Mouse (Mus musculus) embryonic facial prominence, embryonic 11.5 days (tissue): ENCODE results near the gene Tbc1d8. TPM values are rescaled to one million over a fixed set of nuclear protein-coding genes. Genes with fewer than 3 reads are reported as not detected.

Experiments used
- ATAC-seq: fragments of 200-750 bp; cut with Nextera tagmentation; replicated peaks from 2 replicates; pipeline ENCODE4 v1.8.0; 2017; ENCODE audit warnings: low read depth; ENCODE audit not compliant: insufficient number of reproducible peaks, low FRiP score, low TSS enrichment
- DNase-seq: peaks from one replicate; pipeline ENCODE4 v3.0.0-alpha.2; 2015; ENCODE audit warnings: low spot score
- H3K27ac ChIP-seq: fragments of 300-500 bp; sonication (generic); replicated peaks from 2 replicates; pipeline ENCODE4 v1.5.1; 2014; ENCODE audit warnings: mild to moderate bottlenecking, low read depth, low read length, control low read depth
- H3K27me3 ChIP-seq: fragments of 300-500 bp; sonication (generic); 2 replicates; pipeline ENCODE4 v1.6.1; 2014; ENCODE audit warnings: mild to moderate bottlenecking, low read length, moderate library complexity, mixed read lengths; ENCODE audit not compliant: control insufficient read depth, insufficient read depth
- H3K36me3 ChIP-seq: fragments of 300-500 bp; sonication (generic); replicated peaks from 2 replicates; pipeline ENCODE4 v1.6.1; 2014; ENCODE audit warnings: low read depth, mild to moderate bottlenecking, low read length, moderate library complexity, mixed read lengths; ENCODE audit not compliant: control insufficient read depth, insufficient read depth
- H3K4me1 ChIP-seq: fragments of 300-500 bp; sonication (generic); 2 replicates; pipeline ENCODE4 v1.6.1; 2014; ENCODE audit warnings: low read length, mixed read lengths; ENCODE audit not compliant: control insufficient read depth, insufficient read depth
- H3K4me2 ChIP-seq: fragments of 300-500 bp; sonication (generic); 2 replicates; pipeline ENCODE4 v1.6.1; 2014; ENCODE audit warnings: low read depth, mild to moderate bottlenecking, control low read depth, low read length, moderate library complexity
- H3K4me3 ChIP-seq: fragments of 300-500 bp; sonication (generic); 2 replicates; pipeline ENCODE4 v1.5.1; 2014; ENCODE audit warnings: low read depth, low read length, control low read depth
- H3K9ac ChIP-seq: fragments of 300-500 bp; sonication (generic); replicated peaks from 2 replicates; pipeline ENCODE4 v1.6.1; 2014; ENCODE audit warnings: mild to moderate bottlenecking, control low read depth, low read length
- H3K9me3 ChIP-seq: fragments of 300-500 bp; sonication (generic); replicated peaks from 2 replicates; pipeline ENCODE4 v1.6.1; 2016; ENCODE audit warnings: mild to moderate bottlenecking, low read length, inconsistent platforms, mixed read lengths; ENCODE audit not compliant: control insufficient read depth
- WGBS: fragments of 180-500 bp; shearing (Covaris S2); extraction: QIAGEN DNeasy Blood & Tissue Kit; methylation state at CpG from one replicate; pipeline ENCODE4 v1.1.7; 2014; 5-methylcytosine and 5-hydroxymethylcytosine counted together
- polyA plus RNA-seq: library from polyadenylated mRNA; unstranded; fragments of >200 nt; fragmentation: Nextera tagmentation; extraction: Ambion mirVana; gene quantifications from 2 replicates; pipeline ENCODE4 v1.2.1, GENCODE M21; 2014

The Tbc1d8 gene
- polyA plus RNA-seq, 1 experiment from 2014 or later: 4.6 TPM

DNA sequence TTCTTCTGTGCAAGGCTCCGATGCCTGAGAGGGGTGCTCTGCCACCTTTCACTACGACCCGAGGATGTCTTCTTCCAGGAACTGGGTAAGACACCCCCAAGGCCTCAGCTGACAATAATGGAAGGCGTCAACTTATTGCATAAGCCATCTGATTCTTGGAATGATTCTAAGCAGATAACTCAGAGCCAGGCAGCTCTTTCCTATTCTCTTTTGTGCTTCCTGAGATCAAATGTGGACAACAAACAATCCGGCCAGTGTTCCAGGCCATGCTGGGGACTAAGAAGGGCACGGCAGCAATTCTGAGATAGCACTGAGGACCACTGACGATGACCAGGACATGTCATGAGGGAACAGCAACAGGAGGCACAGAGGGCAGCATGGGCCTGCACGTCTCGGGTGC is 59.7 kb downstream of the Tbc1d8 start:
- Histone ChIP-seq H3K9me3 (no peaks in the 10 kb centered on the region), H3K4me1 (no peaks in the 10 kb centered on the region), H3K9ac (no peak overlapping the region), H3K4me2 (no peak overlapping the region), H3K36me3 (no peaks in the 10 kb centered on the region), H3K27ac (no peak overlapping the region), H3K27me3 (no peaks in the 10 kb centered on the region), H3K4me3 (no peak overlapping the region)
- DNase-seq (no peak), ATAC-seq (no peak)
- 78% methylated on average over 9 of the region's 9 CpGs for WGBS

DNA sequence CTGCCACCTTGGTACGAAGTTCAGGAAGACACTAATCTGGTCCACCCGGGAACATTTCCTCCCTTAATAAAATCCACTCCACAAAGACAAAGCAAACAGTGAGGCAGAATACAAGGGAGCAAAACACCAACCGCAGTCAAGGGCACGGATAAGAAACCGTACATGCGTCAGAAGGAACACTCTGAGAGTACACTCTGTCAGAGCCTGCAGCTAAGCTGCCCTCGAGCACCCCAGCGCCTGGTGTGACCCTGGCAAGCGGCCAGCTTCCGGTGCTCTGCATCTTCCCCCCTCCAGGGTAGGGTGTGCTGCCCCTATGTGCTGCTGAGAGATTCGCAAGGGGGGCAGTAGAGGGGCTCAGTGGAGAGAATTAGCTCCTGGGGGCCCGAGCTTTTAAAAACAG is 60.7 kb downstream of the Tbc1d8 start:
- Histone ChIP-seq H3K9ac (peak overlapping the region; percentile 14; the same call in 1 of the 2 replicates), H3K27me3 (no peaks in the 10 kb centered on the region), H3K4me2 (no peak overlapping the region), H3K4me1 (no peaks in the 10 kb centered on the region), H3K36me3 (no peaks in the 10 kb centered on the region), H3K9me3 (no peaks in the 10 kb centered on the region), H3K27ac (no peak overlapping the region), H3K4me3 (no peak overlapping the region)
- ATAC-seq (no peak), DNase-seq (peak; percentile 59)
- 16% methylated on average over 12 of the region's 12 CpGs for WGBS

DNA sequence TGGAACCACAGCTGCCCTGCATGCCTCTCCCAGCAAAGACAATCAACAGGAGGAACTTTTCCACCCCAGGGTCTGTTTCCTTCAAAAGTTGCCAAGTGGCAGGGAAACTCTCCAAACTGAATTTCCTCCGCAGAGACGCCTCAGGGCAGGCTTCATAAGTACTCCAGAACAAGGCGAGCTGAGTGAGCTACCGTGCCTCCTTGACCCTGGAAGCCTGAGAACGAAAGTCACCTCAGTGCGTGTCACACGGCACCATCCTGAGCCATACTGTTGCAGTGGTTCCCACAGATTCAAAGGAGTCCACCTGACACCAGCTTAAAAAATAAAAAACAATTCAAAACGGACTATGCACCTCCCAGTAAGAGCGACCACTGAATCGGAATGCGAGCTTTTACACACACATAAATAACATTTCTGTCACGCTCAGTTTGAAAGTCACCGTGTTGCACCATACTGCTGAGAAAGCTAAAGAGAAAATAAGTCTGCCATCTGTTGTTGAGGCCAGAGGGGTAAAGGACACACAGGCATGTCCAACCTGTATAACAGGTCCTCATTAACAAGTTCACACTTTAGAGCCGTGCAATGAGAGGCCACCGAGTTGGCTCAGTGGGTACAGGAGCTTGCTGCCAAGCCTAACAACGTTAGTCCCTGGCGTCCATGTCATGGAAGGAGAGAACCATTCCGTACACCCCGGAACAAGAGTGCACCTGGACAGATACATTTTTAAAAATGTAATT is 68.3 kb downstream of the Tbc1d8 start:
- 81% methylated on average over 19 of the region's 19 CpGs for WGBS
- Histone ChIP-seq H3K4me1 (no peaks in the 10 kb centered on the region), H3K27ac (no peak overlapping the region), H3K36me3 (no peaks in the 10 kb centered on the region), H3K9me3 (no peaks in the 10 kb centered on the region), H3K27me3 (no peaks in the 10 kb centered on the region), H3K9ac (no peak overlapping the region), H3K4me3 (no peak overlapping the region), H3K4me2 (no peak overlapping the region)
- ATAC-seq: no peak
- no peak for DNase-seq

DNA sequence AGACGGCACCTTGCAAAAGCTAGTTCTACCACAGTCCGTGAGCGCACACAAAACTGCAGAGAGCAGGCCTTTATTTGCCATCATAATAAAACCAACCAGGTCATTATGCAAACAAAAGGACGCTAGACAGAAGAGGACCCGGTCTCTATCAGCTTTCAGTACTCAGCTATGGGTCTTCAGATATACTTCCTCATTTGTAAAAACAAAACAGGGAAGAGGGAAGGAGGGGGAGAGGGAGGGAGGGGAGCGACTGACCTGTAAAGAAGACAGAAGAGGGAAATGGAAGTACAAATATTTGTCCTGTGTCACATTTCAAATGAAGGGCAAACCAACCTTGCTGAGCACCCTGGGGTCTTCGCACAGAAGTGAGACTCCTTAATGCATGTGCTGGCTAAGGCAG is 69.9 kb downstream of the Tbc1d8 start:
- no peaks in the 10 kb centered on the region for H3K27me3 ChIP-seq
- H3K4me1 ChIP-seq: no peaks in the 10 kb centered on the region
- no peak overlapping the region for H3K9ac ChIP-seq
- H3K9me3 ChIP-seq: no peaks in the 10 kb centered on the region
- H3K4me2 ChIP-seq: no peak overlapping the region
- ATAC-seq (no peak), DNase-seq (no peak)
- H3K27ac ChIP-seq: no peak overlapping the region
- no peak overlapping the region for H3K4me3 ChIP-seq
- 70% methylated on average over 7 of the region's 7 CpGs for WGBS
- no peaks in the 10 kb centered on the region for H3K36me3 ChIP-seq

DNA sequence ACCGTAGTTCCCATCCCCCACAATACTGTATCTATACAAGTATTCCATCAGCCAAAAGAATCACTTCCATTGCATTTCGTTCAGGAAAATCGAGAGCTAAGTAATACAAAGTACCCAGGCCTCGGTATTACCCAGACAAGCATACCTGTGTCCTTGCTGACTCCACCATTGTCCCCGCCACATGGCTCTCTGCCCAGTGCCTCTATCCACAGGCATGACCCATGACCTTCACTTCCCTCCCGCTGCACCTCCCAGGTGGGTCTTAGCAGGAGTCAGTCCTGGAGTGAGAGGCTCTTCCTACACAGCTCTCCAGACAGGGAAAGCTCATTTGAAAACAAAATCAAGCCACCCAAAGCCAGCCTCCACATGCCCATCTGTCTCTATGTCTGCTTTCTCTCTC is 70.4 kb downstream of the Tbc1d8 start:
- no peak overlapping the region for H3K27ac ChIP-seq
- no peak for ATAC-seq
- H3K36me3 ChIP-seq: no peaks in the 10 kb centered on the region
- no peaks in the 10 kb centered on the region for H3K4me1 ChIP-seq
- 93% methylated on average over 6 of the region's 6 CpGs for WGBS
- H3K4me2 ChIP-seq: no peak overlapping the region
- H3K4me3 ChIP-seq: no peak overlapping the region
- no peak for DNase-seq
- no peaks in the 10 kb centered on the region for H3K9me3 ChIP-seq
- no peak overlapping the region for H3K9ac ChIP-seq
- H3K27me3 ChIP-seq: no peaks in the 10 kb centered on the region

DNA sequence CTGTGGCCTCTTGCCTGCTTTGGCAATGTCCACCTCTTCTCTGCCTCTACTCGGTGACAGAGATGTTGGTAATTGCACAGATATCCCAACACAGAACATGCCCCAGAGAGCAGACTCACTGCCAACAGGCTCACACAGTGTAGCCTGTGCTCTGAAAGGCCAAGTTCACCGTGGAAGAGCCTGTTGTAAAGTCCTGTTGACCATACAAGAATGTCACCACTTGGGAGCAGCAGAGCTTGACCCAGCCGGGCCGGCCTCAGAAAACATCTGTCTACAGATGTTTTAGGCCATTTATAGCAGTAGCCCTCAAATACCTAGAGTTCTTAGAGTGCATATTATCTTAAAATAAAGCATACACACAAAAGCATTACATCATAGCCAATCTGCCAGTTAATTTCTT is 71.4 kb downstream of the Tbc1d8 start:
- Histone ChIP-seq H3K4me1 (no peaks in the 10 kb centered on the region), H3K4me3 (no peak overlapping the region), H3K27me3 (no peaks in the 10 kb centered on the region), H3K27ac (no peak overlapping the region), H3K9ac (no peak overlapping the region), H3K4me2 (no peak overlapping the region), H3K36me3 (no peaks in the 10 kb centered on the region; the same call in 1 of the 2 replicates), H3K9me3 (no peaks in the 10 kb centered on the region)
- DNase-seq: no peak
- ATAC-seq: no peak
- WGBS: 78% methylated on average over 4 of the region's 4 CpGs

DNA sequence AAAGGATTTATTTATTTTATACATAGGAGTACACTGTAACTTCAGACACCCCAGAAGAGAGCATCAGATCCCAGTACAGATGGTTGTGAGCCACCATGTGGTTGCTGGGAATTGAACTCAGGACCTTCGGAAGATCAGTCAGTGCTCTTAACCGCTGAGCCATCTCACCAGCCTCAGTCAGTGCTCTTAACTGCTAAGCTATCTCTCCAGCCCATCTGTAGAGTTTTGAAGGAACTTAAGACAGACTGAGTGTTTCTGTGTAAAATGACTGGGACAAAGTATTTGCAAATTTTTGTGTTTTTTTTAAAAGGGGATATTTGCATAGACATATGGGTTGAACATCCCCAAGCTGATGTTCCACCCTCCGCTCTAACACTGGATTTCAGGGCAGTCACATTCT is 78.4 kb downstream of the Tbc1d8 start:
- DNase-seq: no peak
- H3K27ac ChIP-seq: no peak overlapping the region
- WGBS: 89% methylated on average over 3 of the region's 3 CpGs
- no peaks in the 10 kb centered on the region; the same call in 1 of the 2 replicates for H3K36me3 ChIP-seq
- H3K9me3 ChIP-seq: no peaks in the 10 kb centered on the region
- no peak for ATAC-seq
- H3K4me2 ChIP-seq: no peak overlapping the region
- no peak overlapping the region for H3K4me3 ChIP-seq
- H3K9ac ChIP-seq: no peak overlapping the region
- H3K27me3 ChIP-seq: no peaks in the 10 kb centered on the region
- H3K4me1 ChIP-seq: no peaks in the 10 kb centered on the region

DNA sequence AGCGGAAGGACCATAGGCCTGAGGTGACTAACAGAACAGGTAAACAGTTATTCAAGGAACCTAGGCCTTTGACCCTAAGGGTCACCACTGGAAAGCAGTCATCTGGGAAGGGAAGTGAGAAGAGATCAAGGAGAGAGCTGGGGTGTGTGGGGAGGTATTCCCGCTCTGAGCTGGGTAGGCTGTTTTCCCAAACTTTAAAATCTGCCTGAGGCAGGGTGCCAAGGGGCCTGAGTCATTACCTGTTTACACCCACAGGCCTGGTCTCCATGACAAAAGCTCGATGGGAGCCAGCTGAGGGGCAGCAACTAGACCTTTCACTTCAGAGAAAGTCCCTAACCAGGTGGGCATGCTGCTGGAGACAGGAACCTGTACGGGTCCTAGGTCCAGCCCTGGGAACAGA is 79.3 kb downstream of the Tbc1d8 start:
- no peak for ATAC-seq
- no peak for DNase-seq
- H3K27ac ChIP-seq: no peak overlapping the region
- H3K9ac ChIP-seq: no peak overlapping the region
- no peaks in the 10 kb centered on the region for H3K9me3 ChIP-seq
- no peaks in the 10 kb centered on the region for H3K27me3 ChIP-seq
- no peak overlapping the region for H3K4me3 ChIP-seq
- WGBS: 60% methylated on average over 4 of the region's 4 CpGs
- H3K4me1 ChIP-seq: no peaks in the 10 kb centered on the region
- no peaks in the 10 kb centered on the region; the same call in 1 of the 2 replicates for H3K36me3 ChIP-seq
- H3K4me2 ChIP-seq: no peak overlapping the region
